Mouse (Mus musculus) C3H10T1/2 (cell line): ENCODE results near the gene Olfr1232. TPM values are rescaled to one million over a fixed set of nuclear protein-coding genes. Genes with fewer than 3 reads are reported as not detected.

Experiments used
- polyA plus RNA-seq, 2 experiments: library from polyadenylated mRNA; unstranded; fragments of >200 nt; fragmentation: generic; extraction: Trizol; gene quantifications; one replicate each; pipeline ENCODE4 v1.2.1; 2012; ENCODE audit warnings: missing spikeins in 2 of 2

Gene Olfr1232
- not detected for polyA plus RNA-seq

DNA sequence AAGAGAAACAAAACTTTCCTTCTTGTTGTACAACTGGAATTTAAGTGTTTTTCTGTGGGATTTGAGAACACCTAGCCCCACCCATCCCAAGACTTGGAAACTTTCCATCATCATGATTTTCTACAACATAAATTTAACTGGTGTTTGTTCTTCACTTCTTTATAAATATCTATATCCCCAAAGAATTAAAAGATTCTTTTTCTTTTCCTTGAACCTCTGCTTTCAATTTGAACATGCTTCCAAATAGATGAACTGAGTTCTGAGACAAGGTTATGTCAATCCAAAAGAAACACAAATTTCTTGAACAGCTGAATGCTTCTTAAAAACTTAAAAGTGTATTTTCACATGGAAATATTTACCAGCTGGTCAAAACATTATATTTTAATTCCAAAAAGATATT, at the start of gene Olfr1232:
Olfr1232 (minus strand) TSS at position 101 of the 400 bp plus-strand sequence.

DNA sequence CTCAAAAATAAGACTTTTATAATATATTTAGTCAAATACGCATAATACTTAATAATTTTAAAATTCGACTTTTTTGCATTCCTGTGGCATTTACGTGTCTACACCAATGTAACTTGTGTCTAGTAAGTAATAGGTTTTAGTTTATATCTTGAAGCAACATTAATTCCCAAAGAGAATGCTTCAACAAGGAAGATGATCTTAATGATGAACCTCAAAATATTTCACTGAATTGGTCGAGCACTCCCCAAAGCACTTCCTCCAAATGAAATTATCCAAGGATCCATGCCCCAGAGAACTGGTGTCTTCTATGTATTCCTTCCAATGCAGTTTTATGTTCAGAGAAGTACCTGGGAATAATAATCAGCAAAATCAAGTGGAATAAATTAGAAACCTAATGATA, 35.3 kb upstream of the Olfr1232 start, which contains the start of gene Olfr1234:
Olfr1234 (minus strand) TSS at position 101 of the 400 bp plus-strand sequence.

DNA sequence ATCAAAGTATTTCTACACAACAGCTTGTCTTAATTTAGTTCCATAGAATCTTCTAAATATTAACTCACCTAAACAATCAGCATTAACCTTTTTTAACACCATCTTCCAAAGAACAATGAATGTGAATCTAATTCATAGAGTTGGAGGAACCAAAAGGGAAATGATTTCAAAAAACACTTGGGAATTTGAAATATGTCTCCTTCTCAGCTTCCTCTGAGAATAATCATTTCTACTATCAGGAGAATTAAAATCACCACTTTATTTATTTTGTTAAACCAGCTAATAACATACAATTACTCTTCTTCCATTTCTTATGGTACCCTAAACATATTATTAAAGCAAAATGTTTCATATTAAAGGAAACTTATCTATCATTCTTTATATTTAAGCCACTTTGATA, 12.8 kb upstream of the Olfr1232 start, which contains the start of gene Olfr1233:
Olfr1233 (minus strand) TSS at position 101 of the 400 bp plus-strand sequence.

DNA sequence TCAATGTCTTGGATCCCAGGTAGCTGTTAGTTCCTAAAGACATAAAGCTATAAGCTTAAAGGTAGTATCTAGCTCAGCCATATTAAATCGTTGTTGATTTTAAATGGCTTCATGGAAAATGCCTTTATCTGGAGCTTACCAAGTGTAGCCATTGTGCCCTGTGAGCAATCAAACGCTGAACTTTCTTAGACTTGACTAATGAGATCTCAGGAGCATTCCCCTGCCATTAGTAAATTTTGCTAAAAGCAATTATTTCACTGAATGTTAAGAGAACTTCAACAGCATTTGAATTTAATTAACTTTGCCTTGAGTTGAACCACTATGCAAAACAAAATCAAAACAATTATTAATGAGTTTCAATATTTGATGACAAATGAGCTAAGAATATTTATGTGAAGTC, 22.5 kb downstream of the Olfr1232 start, which contains the start of gene Olfr1231:
Olfr1231 (minus strand) TSS at position 101 of the 400 bp plus-strand sequence.

DNA sequence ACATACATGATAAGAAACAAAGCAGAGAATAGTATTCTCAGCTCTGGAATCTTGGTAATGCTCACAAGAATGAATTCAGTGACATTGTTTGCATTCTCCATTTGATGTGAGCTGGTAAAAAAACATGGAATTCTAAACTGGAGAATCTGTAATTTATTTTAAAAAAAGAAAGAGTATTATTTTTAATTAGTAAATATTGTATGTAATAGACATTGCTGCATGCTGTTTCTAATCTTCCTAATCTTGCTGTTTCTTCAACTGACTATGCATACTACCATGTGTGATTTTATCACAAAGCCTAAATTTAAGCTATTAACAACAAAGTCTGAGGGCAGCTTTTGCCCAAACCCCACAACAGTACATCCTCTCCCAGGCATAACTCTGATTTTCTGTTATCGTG, 32.3 kb downstream of the Olfr1232 start, which contains the start of gene Olfr1230:
Olfr1230 (minus strand) TSS at position 101 of the 400 bp plus-strand sequence.

DNA sequence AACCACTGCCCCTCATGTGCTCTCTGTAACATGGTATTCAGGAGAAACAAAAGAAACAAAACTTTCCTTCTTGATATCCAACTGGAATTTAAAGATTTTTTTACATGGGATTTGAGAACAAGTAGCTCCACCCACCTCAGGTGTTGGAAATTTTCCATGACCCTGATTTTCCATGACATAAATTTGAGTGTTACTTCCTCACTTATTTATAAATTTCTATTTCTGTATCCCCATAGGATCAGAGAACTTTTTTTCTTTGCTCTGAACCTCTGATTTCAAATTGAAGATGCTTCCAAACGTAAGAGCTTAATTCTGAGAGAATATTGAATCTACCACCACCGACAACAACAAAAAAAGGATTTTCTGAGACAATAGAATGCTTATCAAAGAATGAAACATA, 41.6 kb downstream of the Olfr1232 start, which contains the start of gene Olfr1229:
Olfr1229 (minus strand) TSS at position 101 of the 400 bp plus-strand sequence.

Other genes starting within 250 kb of the Olfr1232 start
- gene Olfr1219, start 246.2 kb downstream of the Olfr1232 start, polyA plus RNA-seq: not detected
- gene Olfr1220, start 222.8 kb downstream of the Olfr1232 start, polyA plus RNA-seq: not detected
- not detected for gene Olfr1221, start 212.4 kb downstream of the Olfr1232 start, polyA plus RNA-seq
- not detected for gene Olfr1222, start 196.6 kb downstream of the Olfr1232 start, polyA plus RNA-seq
- not detected for gene Olfr1223, start 178.1 kb downstream of the Olfr1232 start, polyA plus RNA-seq
- not detected for gene Olfr1224-ps1, start 165.6 kb downstream of the Olfr1232 start, polyA plus RNA-seq
- not detected for gene Olfr1225, start 155.0 kb downstream of the Olfr1232 start, polyA plus RNA-seq
- not detected for gene Olfr1226, start 129.6 kb downstream of the Olfr1232 start, polyA plus RNA-seq
- gene Olfr1228, start 75.6 kb downstream of the Olfr1232 start, polyA plus RNA-seq: not detected
- not detected for gene Olfr1229, start 41.7 kb downstream of the Olfr1232 start, polyA plus RNA-seq
- not detected for gene Olfr1230, start 32.4 kb downstream of the Olfr1232 start, polyA plus RNA-seq
- gene Olfr1231, start 22.6 kb downstream of the Olfr1232 start, polyA plus RNA-seq: not detected
- gene Olfr1233, start 12.7 kb upstream of the Olfr1232 start, polyA plus RNA-seq: not detected
- gene Olfr1234, start 35.2 kb upstream of the Olfr1232 start, polyA plus RNA-seq: not detected
- gene Olfr1238, start 80.0 kb upstream of the Olfr1232 start, polyA plus RNA-seq: not detected
- not detected for gene Olfr1239, start 90.7 kb upstream of the Olfr1232 start, polyA plus RNA-seq
- not detected for gene Olfr1240, start 113.3 kb upstream of the Olfr1232 start, polyA plus RNA-seq
- gene Olfr1241, start 157.5 kb upstream of the Olfr1232 start, polyA plus RNA-seq: not detected
- gene Olfr1242, start 168.7 kb upstream of the Olfr1232 start, polyA plus RNA-seq: not detected
- gene Olfr1243, start 201.8 kb upstream of the Olfr1232 start, polyA plus RNA-seq: not detected
- not detected for gene Olfr1245, start 248.8 kb upstream of the Olfr1232 start, polyA plus RNA-seq